Mouse (Mus musculus) intestine, postnatal 0 days (tissue): ENCODE measurements around the gene Unc50. TPM values are rescaled to one million over a fixed set of nuclear protein-coding genes. Genes with fewer than 3 reads are reported as not detected.
A peak's percentile ranks its signal among the peaks of the same experiment; 100 is the strongest.

Experiments
- ATAC-seq: fragments of 200-750 bp; cut with Nextera tagmentation; 2 replicates; pipeline ENCODE4 v1.8.0; 2017; ENCODE audit warnings: mild to moderate bottlenecking, moderate TSS enrichment, moderate library complexity
- H3K27ac ChIP-seq: fragments of 300-500 bp; sonication (generic); 2 replicates; pipeline ENCODE4 v1.5.1; 2014; ENCODE audit warnings: mild to moderate bottlenecking, low read depth, low read length, moderate library complexity
- H3K27me3 ChIP-seq: fragments of 300-500 bp; sonication (generic); replicated peaks from 2 replicates; pipeline ENCODE4 v1.6.1; 2014; ENCODE audit warnings: low read length, mixed read lengths; ENCODE audit not compliant: control insufficient read depth, insufficient read depth
- H3K36me3 ChIP-seq: fragments of 300-500 bp; sonication (generic); 2 replicates; pipeline ENCODE4 v1.6.1; 2014; ENCODE audit warnings: mild to moderate bottlenecking, moderate library complexity; ENCODE audit not compliant: control insufficient read depth, insufficient read depth
- H3K4me1 ChIP-seq: fragments of 300-500 bp; sonication (generic); replicated peaks from 2 replicates; pipeline ENCODE4 v1.6.1; 2014; ENCODE audit warnings: antibody characterized with exemption, low read length, mixed read lengths; ENCODE audit not compliant: control insufficient read depth, insufficient read depth
- H3K4me2 ChIP-seq: fragments of 300-500 bp; sonication (generic); replicated peaks from 2 replicates; pipeline ENCODE4 v1.6.1; 2014; ENCODE audit warnings: low read depth, mild to moderate bottlenecking, moderate library complexity
- H3K4me3 ChIP-seq: fragments of 300-500 bp; sonication (generic); 2 replicates; pipeline ENCODE4 v1.5.1; 2014; ENCODE audit warnings: low read depth, low read length
- H3K9ac ChIP-seq: fragments of 300-500 bp; sonication (generic); 2 replicates; pipeline ENCODE4 v1.6.1; 2014; ENCODE audit warnings: mild to moderate bottlenecking, low read depth, low read length
- H3K9me3 ChIP-seq: fragments of 300-500 bp; sonication (generic); 2 replicates; pipeline ENCODE4 v1.6.1; 2016; ENCODE audit warnings: mixed run types; ENCODE audit not compliant: control insufficient read depth
- CTCF ChIP-seq: sonication (generic); IDR thresholded peaks from 2 replicates; pipeline ENCODE4 v1.5.1; 2016; ENCODE audit warnings: low read depth, mild to moderate bottlenecking, control low read depth, antibody characterized with exemption, moderate library complexity
- WGBS: fragments of 180-500 bp; shearing (Covaris S2); extraction: QIAGEN DNeasy Blood & Tissue Kit; methylation state at CpG from one replicate; pipeline ENCODE4 v1.1.7; 2014; 5-methylcytosine and 5-hydroxymethylcytosine counted together
- polyA plus RNA-seq: library from polyadenylated mRNA; unstranded; fragments of >200 nt; fragmentation: Nextera tagmentation; extraction: Ambion mirVana; gene quantifications from 2 replicates; pipeline ENCODE4 v1.2.1, GENCODE M21; 2015

Gene Unc50
- polyA plus RNA-seq = 121 and 132 TPM in 2 replicates

GRCm38 (mm10) chr1:37429366-37430296 is at the start of gene Unc50, which contains the start of gene Coa5:
Gene Unc50 (plus strand): TSS chr1:37430139.
Gene Coa5 (minus strand): TSS chr1:37430103.
- 2% methylated on average over 57 of the region's 57 CpGs for WGBS
- H3K4me3 ChIP-seq = peak within 1 kb of the TSS; percentile 87
- no peaks in the 10 kb centered on the region for H3K27me3 ChIP-seq
- peak within 1 kb of the TSS; percentile 86 for H3K9ac ChIP-seq
- H3K4me2 ChIP-seq = peak within 1 kb of the TSS; percentile 84
- no peaks in the 10 kb centered on the region for H3K9me3 ChIP-seq
- peaks cover 26% of the 10 kb centered on the region for H3K36me3 ChIP-seq
- no peaks in the 10 kb centered on the region; the same call in none of the 2 replicates for H3K4me1 ChIP-seq
- ATAC-seq = peak; percentile 95
- H3K27ac ChIP-seq = peak within 1 kb of the TSS; percentile 92
- peak; percentile 40 for TF ChIP-seq CTCF

DNA sequence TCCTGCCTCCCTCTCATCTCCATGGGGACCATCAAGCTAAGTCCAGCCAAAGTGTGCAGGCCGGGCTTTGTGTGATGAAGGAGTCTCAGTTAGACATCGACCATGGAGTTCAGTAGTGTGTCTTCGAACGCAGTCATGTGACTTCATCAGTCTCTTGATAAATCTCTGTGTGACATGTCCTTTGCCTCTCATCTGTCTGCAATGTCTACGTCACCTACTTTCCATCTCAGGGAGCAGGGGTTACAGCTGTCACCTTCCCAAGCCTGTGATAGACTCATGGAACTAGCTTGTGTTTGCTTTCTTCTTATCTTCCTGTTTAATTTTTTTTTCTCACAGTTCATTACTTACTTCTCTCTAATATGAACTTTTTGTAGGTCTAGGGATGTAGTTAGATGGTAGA is 49.0 kb upstream of the Unc50 start:
- H3K4me2 ChIP-seq = no peak overlapping the region
- H3K9me3 ChIP-seq = no peaks in the 10 kb centered on the region
- H3K9ac ChIP-seq = no peak overlapping the region
- H3K27me3 ChIP-seq = no peaks in the 10 kb centered on the region
- no peak overlapping the region for H3K4me3 ChIP-seq
- no peak overlapping the region for H3K27ac ChIP-seq
- WGBS = 95% methylated on average over 5 of the region's 5 CpGs
- peaks cover 38% of the 10 kb centered on the region for H3K36me3 ChIP-seq
- no peaks in the 10 kb centered on the region for H3K4me1 ChIP-seq
- ATAC-seq = no peak
- TF ChIP-seq CTCF = no peak

DNA sequence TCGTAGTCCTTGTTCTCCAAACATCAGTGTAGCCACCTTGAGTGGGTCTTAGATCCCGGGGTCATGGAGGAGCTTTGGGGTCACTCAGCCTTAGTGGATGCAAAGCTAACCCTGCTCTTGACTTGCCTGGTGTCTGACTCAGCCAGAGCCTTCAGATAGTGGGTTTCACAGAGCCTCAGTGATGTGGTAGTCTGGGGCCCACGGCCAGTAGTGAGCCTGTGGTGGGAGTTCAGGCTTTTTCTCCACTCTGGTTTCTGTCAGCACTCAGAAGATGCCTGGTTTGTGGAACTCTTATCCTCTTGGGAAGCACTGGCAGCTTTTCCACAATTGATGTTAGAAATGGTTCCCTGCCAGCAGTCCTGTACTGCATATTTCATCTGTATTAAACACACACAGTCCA is 45.6 kb upstream of the Unc50 start:
- Histone ChIP-seq H3K27ac (no peak overlapping the region), H3K4me1 (no peaks in the 10 kb centered on the region), H3K27me3 (no peaks in the 10 kb centered on the region), H3K9ac (no peak overlapping the region), H3K36me3 (peaks cover 28% of the 10 kb centered on the region), H3K4me2 (no peak overlapping the region), H3K4me3 (no peak overlapping the region), H3K9me3 (no peaks in the 10 kb centered on the region)
- no peak for ATAC-seq
- WGBS = 73% methylated on average over 3 of the region's 3 CpGs
- TF ChIP-seq CTCF = no peak

DNA sequence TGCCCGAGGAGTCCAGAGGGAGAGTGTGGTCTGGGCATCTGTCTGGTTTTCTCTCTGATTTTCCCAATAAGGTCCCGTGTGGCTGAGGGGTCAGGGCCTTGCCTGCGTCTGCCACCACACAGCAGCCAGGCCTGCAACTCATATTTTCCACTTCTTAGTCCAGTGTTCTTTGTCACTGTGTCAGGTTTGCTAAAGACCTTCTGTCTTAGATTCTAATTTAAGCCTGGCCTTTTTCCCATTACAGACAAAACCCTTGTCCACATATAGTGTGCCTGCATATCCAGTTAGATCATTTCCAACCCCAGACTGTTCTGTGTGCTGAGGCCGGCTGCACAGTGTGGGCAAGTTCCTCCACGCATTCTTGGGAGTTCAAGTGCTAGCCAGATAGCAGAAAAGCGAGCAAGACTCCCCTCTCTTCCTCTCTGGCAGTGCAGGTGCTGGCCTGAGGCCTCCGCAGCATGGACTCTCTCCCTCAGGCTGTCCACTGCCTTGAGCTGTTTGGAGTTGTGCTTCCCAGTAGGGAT is 43.4 kb upstream of the Unc50 start:
- Histone ChIP-seq H3K36me3 (peaks cover 25% of the 10 kb centered on the region), H3K9me3 (no peaks in the 10 kb centered on the region), H3K27me3 (no peaks in the 10 kb centered on the region), H3K4me3 (no peak overlapping the region), H3K9ac (no peak overlapping the region), H3K4me2 (no peak overlapping the region), H3K27ac (no peak overlapping the region), H3K4me1 (no peaks in the 10 kb centered on the region)
- no peak for ATAC-seq
- whole genome bisulfite sequencing = 81% methylated on average over 7 of the region's 7 CpGs
- no peak for TF ChIP-seq CTCF

DNA sequence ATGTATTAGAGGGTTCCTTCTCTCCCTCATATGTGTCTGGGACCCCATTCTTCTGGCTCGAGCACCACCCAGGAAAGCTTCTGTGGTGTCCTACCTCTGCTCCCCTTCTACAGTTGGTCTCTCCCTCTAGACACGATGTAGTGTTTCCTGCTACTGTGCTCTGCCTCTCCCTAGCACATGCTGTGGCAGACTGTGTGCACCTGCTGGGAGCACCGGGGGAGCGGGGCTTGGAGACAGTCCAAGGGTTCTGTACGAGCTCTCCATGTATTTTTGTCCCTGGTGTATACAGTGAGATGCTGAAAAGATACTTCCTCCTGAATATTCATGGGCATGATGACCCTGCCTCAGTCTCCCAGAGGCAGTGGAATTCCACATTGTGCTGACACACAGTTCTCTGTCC is 36.8 kb upstream of the Unc50 start:
- Histone ChIP-seq H3K4me2 (no peak overlapping the region), H3K9ac (no peak overlapping the region), H3K27me3 (no peaks in the 10 kb centered on the region), H3K36me3 (peaks cover 56% of the 10 kb centered on the region), H3K4me3 (no peak overlapping the region), H3K27ac (no peak overlapping the region), H3K9me3 (no peaks in the 10 kb centered on the region), H3K4me1 (no peaks in the 10 kb centered on the region)
- no peak for ATAC-seq
- TF ChIP-seq CTCF = no peak
- WGBS = 78% methylated on average over 5 of the region's 5 CpGs

DNA sequence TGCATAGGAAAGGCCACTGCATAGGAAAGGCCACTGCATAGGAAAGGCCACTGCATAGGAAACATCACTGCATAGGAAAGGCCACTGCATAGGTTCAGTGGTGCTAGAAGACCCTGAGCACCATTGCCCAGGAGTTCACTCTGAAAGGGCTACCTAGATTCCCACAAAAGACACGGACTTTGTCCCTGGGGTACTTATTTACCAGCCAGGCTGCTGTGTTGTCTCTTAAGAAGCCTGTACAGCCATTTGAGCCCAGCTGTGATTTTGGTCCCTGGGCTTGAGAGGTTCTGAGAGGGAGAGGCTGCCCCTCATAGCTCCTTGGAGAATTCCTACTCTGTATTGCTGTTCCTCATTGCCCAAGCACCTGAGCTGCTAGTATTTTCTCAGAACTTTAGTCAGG is 33.5 kb upstream of the Unc50 start:
- no peak overlapping the region for H3K4me3 ChIP-seq
- no peaks in the 10 kb centered on the region for H3K4me1 ChIP-seq
- no peak for TF ChIP-seq CTCF
- peaks cover 44% of the 10 kb centered on the region for H3K36me3 ChIP-seq
- no peak for ATAC-seq
- no peak overlapping the region for H3K9ac ChIP-seq
- no peak overlapping the region for H3K27ac ChIP-seq
- no peaks in the 10 kb centered on the region for H3K9me3 ChIP-seq
- WGBS = 60% methylated on average over 1 of the region's 1 CpGs
- H3K4me2 ChIP-seq = no peak overlapping the region
- H3K27me3 ChIP-seq = no peaks in the 10 kb centered on the region
